Mouse (Mus musculus): ENCODE results near the gene Prps2. TPM values are rescaled to one million over a fixed set of nuclear protein-coding genes. Genes with fewer than 3 reads are reported as not detected.

Prps2 gene
- 10 to 100 TPM; 55.5 to 59.5 TPM for polyA plus RNA-seq (2017; shearing (Covaris generic))

DNA sequence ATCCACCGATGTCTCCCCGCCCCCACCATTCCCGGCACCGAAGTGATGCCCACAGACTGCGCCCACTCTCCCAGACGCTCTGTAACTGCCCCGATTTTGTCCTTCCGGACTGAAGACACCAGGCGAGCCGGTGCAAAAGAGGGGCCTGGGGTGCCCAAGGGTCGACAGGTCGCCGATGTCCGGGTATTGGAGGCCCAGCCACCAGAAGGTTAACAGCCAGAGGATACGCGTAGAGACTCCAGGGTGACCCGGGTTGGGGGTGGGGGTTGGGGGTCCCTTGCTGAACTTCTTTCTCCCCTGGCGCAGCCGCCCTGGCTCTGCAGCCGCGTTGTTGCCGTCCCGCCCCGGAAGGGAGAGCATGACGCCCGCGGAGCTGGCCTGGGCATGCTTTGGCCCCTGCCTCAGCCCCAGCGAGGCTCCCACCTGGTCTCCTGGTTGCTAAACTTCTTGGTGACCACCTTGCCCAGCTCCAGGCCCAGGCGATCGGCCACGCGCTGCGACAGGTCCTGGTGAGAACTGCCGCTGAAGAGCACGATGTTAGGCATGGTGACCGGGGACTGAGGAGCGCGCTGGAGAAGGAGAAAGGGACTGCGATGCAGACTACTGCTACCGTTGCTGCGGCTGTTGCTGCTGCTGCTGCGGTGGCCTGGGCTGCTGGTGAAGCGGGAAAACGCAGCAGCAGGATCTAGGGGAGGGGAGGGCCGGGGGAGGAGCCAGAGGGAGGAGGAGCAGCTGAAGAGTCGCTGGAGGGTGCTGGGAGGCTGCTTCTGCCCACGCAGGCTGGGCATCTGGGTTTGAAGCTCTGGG is at the start of gene Prps2:
TSS of gene Prps2 (minus strand) at position 703 of the 807 bp plus-strand sequence.

DNA sequence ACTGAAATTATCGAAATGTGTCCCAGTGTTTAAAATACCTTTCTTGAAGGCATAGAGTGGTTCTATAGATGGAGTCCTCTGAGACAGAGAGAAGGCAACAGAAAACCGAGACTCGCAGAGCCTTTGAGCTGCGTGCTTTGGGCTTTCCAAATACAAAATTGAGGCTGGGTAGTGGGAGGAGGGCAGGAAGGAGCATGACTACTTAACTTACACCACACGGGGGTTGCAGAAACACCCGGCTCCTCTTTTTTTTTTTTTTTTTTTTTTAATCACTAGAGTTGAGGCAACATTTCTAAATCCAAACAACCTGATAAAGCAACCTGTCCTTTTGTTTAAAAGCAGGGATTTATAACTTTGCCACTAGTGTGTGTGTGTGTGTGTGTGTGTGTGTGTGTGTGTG is 52.1 kb downstream of the Prps2 start, which contains the start of gene Tlr7:
TSS of gene Tlr7 (minus strand) at position 160 of the 400 bp plus-strand sequence.

Other genes starting within 250 kb of the Prps2 start
- gene Tmsb4x, start 173.4 kb downstream of the Prps2 start, polyA plus RNA-seq (2017; shearing (Covaris generic)), result over 10,000 TPM; 17,872 to 22,671 TPM
- 1 to 10 TPM in 1 of 2 experiments, not detected in 1; 1.0 TPM for gene Tlr8, start 118.4 kb downstream of the Prps2 start, polyA plus RNA-seq (2017; shearing (Covaris generic))
- gene Tlr7, start 52.2 kb downstream of the Prps2 start, polyA plus RNA-seq (2017; shearing (Covaris generic)), result 10 to 100 TPM; 10.6 to 16.0 TPM